Mouse (Mus musculus): ENCODE measurements around the gene Dcaf12.

DNA sequence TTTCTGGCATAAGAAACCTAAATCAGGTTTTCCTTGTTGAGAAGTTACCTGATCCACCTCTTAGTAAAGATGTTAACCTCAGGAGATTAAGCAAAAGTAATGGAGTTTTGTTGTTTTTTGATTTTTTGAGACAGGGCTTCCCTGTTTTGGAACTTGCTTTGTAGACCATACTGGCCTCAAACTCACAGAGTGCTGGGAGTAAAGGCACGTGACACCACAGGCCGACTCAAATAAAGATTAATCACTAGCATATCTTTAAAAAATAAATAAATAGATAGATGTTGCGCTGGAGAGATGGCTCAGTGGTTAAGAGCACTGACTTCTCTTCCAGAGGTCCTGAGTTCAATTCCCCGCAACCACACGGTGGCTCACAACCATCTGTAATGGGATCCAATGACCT lies 38.8 kb downstream of the Dcaf12 start:
- TF ChIP-seq POLR2A (IDR thresholded peaks at IDR 0.05; ENCODE audit: insufficient read length, low read depth) (no peak), POLR2AphosphoS2 (IDR thresholded peaks at IDR 0.05; ENCODE audit: insufficient read length, low read depth) (no peak), MYOG (IDR thresholded peaks at IDR 0.05; ENCODE audit: control insufficient read depth in 1 of 3, insufficient read depth in 1 of 3, insufficient read length in 2 of 3, low read depth in 2 of 3) (no peak), E2F4 (IDR thresholded peaks at IDR 0.05; ENCODE audit: insufficient read depth) (no peak), USF1 (IDR thresholded peaks at IDR 0.05; ENCODE audit: low read depth) (no peak), REST (IDR thresholded peaks at IDR 0.05; ENCODE audit: insufficient read depth, insufficient read length) (no peak), MYOD1 (IDR thresholded peaks at IDR 0.05; ENCODE audit: control insufficient read depth in 1 of 3, insufficient read length in 2 of 3, low read depth in 2 of 3) (no peak), MAX (IDR thresholded peaks at IDR 0.05; ENCODE audit: low read depth) (no peak)

All from myocyte (in vitro differentiated cells).